In genomic region chr17:34645256-34645829, GRCm38 (mm10) we compare ENCODE assay signal across 8 mouse cellular contexts. TPM values are rescaled to one million over a fixed set of nuclear protein-coding genes. Genes with fewer than 3 reads are reported as not detected.
DNase-seq lines count a peak whose midpoint lies in the region; ATAC-seq and TF ChIP-seq lines count a peak whose summit lies in the region.

No protein-coding gene starts in this region.

- no peak for TF ChIP-seq CTCF in kidney, postnatal 0 days (IDR thresholded peaks at IDR 0.05; ENCODE audit: low read depth)

- H3K4me2 ChIP-seq in kidney, postnatal 0 days (ENCODE audit: low read length), result peak overlapping the region; percentile 77
- peak overlapping the region; percentile 69 for H3K4me2 ChIP-seq in hindbrain, embryonic 15.5 days
- H3K4me2 ChIP-seq in myocyte (ENCODE audit: low read depth), result peak overlapping the region; percentile 69

- no peak overlapping the region for H3ac ChIP-seq in myocyte (ENCODE audit: control insufficient read depth, insufficient read length)

- no peak for TF ChIP-seq POLR2A in myocyte (IDR thresholded peaks at IDR 0.05; ENCODE audit: insufficient read length, low read depth)

- no peaks in the 10 kb centered on the region for H3K27me3 ChIP-seq in kidney, postnatal 0 days (ENCODE audit: insufficient read depth, low read length)
- H3K27me3 ChIP-seq in hindbrain, embryonic 15.5 days, result no peaks in the 10 kb centered on the region
- no peaks in the 10 kb centered on the region for H3K27me3 ChIP-seq in myocyte (ENCODE audit: control insufficient read depth, insufficient read depth, insufficient read length)

- H3K4me1 ChIP-seq in kidney, postnatal 0 days (replicated peaks; ENCODE audit: insufficient read depth, low read length), result peaks cover 24% of the 10 kb centered on the region
- H3K4me1 ChIP-seq in brown adipose tissue, adult 24 weeks (ENCODE audit: control insufficient read depth, insufficient read depth, insufficient read length, low read length), result peaks cover 23% of the 10 kb centered on the region
- peaks cover 40% of the 10 kb centered on the region for H3K4me1 ChIP-seq in hindbrain, embryonic 15.5 days (replicated peaks)

- 56% methylated on average over 10 of the region's 10 CpGs for WGBS in kidney, postnatal 0 days
- 45% methylated on average over 10 of the region's 10 CpGs for WGBS in hindbrain, embryonic 15.5 days

- peaks cover 9% of the 10 kb centered on the region for H3K79me2 ChIP-seq in myocyte (ENCODE audit: control insufficient read depth, insufficient read depth)

- no peak for DNase-seq in kidney, postnatal 0 days (ENCODE audit: low spot score)
- DNase-seq in kidney, adult 11 months, result no peak
- DNase-seq in gastrocnemius, postnatal 10 days, result no peak
- no peak for DNase-seq in thymus, postnatal 14 days
- no peak for DNase-seq in urinary bladder, postnatal 14 days (ENCODE audit: low spot score)

- H3K9me3 ChIP-seq in kidney, postnatal 0 days (replicated peaks; ENCODE audit: low read length), result no peaks in the 10 kb centered on the region
- no peaks in the 10 kb centered on the region for H3K9me3 ChIP-seq in hindbrain, embryonic 15.5 days

- H3K9ac ChIP-seq in kidney, postnatal 0 days (ENCODE audit: low read depth, low read length), result peak overlapping the region; percentile 61
- H3K9ac ChIP-seq in hindbrain, embryonic 15.5 days, result peak overlapping the region; percentile 78

- H3K4me3 ChIP-seq in kidney, postnatal 0 days (replicated peaks; ENCODE audit: low read depth, low read length), result peak overlapping the region; percentile 51
- peak overlapping the region; percentile 73 for H3K4me3 ChIP-seq in brown adipose tissue, adult 24 weeks (ENCODE audit: insufficient read depth, low read depth, low read length)
- H3K4me3 ChIP-seq in hindbrain, embryonic 15.5 days, result peak overlapping the region; percentile 65
- H3K4me3 ChIP-seq in myocyte, result peak overlapping the region; percentile 28

- peak overlapping the region; percentile 79; the same call in 1 of the 2 replicates for H3K27ac ChIP-seq in kidney, postnatal 0 days
- peak overlapping the region; percentile 80 for H3K27ac ChIP-seq in brown adipose tissue, adult 24 weeks (replicated peaks; ENCODE audit: low read depth, low read length)
- peak overlapping the region; percentile 80; the same call in 1 of the 2 replicates for H3K27ac ChIP-seq in hindbrain, embryonic 15.5 days (replicated peaks)

- no peak for ATAC-seq in kidney, postnatal 0 days (replicated peaks; ENCODE audit: low FRiP score, low read depth)
- no peak for ATAC-seq in hindbrain, embryonic 15.5 days (ENCODE audit: low FRiP score, low read depth)

- H3K36me3 ChIP-seq in kidney, postnatal 0 days (ENCODE audit: insufficient read depth, low read length), result peaks cover 12% of the 10 kb centered on the region; the same call in 1 of the 2 replicates
- H3K36me3 ChIP-seq in hindbrain, embryonic 15.5 days, result peaks cover 16% of the 10 kb centered on the region
- H3K36me3 ChIP-seq in myocyte (ENCODE audit: control insufficient read depth, insufficient read depth), result no peaks in the 10 kb centered on the region

TF ChIP-seq in myocyte, 11 proteins besides CTCF, POLR2A, EP300 and RAD21:
- TF ChIP-seq MAX (IDR thresholded peaks at IDR 0.05; ENCODE audit: low read depth) (no peak), MYOD1 (IDR thresholded peaks at IDR 0.05; ENCODE audit: control insufficient read depth in 1 of 3, insufficient read length in 2 of 3, low read depth in 2 of 3) (no peak), TCF3 (IDR thresholded peaks at IDR 0.05; ENCODE audit: insufficient read length, low read depth) (no peak), REST (IDR thresholded peaks at IDR 0.05; ENCODE audit: insufficient read depth, insufficient read length) (no peak), CEBPB (IDR thresholded peaks at IDR 0.05; ENCODE audit: insufficient read depth, poor library complexity, severe bottlenecking) (no peak), MYOG (IDR thresholded peaks at IDR 0.05; ENCODE audit: control insufficient read depth in 1 of 3, insufficient read depth in 1 of 3, insufficient read length in 2 of 3, low read depth in 2 of 3) (no peak), USF1 (IDR thresholded peaks at IDR 0.05; ENCODE audit: low read depth) (no peak)

RNA-seq across cellular contexts. Expression of gene Fkbpl, which starts 0.8 kb away (rescaled TPM):
- 16.4 and 18.6 TPM in 2 replicates for polyA plus RNA-seq in kidney, postnatal 0 days (2015; fragmentation: Nextera tagmentation; extraction: Ambion mirVana)
- polyA plus RNA-seq in brown adipose tissue, adult 24 weeks (2012; ENCODE audit: insufficient read depth, insufficient read length, missing spikeins), result 11.1 and 26.4 TPM in 2 replicates
- polyA plus RNA-seq in hindbrain, embryonic 15.5 days (2015; fragmentation: Nextera tagmentation; extraction: Ambion mirVana), result 16.1 and 16.4 TPM in 2 replicates
- 13.5 TPM for polyA plus RNA-seq in myocyte (2012; fragmentation: generic; extraction: Trizol)
- 1 to 10 TPM; 4.5 to 4.7 TPM for total RNA-seq in gastrocnemius, postnatal 10 days (2021)

RNA-seq across cellular contexts. Expression of gene Atf6b, which starts 1.6 kb away (rescaled TPM):
- 62.0 and 65.8 TPM in 2 replicates for polyA plus RNA-seq in kidney, postnatal 0 days (2015; fragmentation: Nextera tagmentation; extraction: Ambion mirVana)
- 16.2 and 17.1 TPM in 2 replicates for polyA plus RNA-seq in brown adipose tissue, adult 24 weeks (2012; ENCODE audit: insufficient read depth, insufficient read length, missing spikeins)
- polyA plus RNA-seq in hindbrain, embryonic 15.5 days (2015; fragmentation: Nextera tagmentation; extraction: Ambion mirVana), result 108 and 120 TPM in 2 replicates
- 42.5 TPM for polyA plus RNA-seq in myocyte (2012; fragmentation: generic; extraction: Trizol)
- total RNA-seq in gastrocnemius, postnatal 10 days (2021), result 10 to 100 TPM; 12.7 to 14.4 TPM

RNA-seq across cellular contexts. Expression of gene Prrt1, which starts 16.0 kb away (rescaled TPM):
- 0.36 and 0.55 TPM in 2 replicates for polyA plus RNA-seq in kidney, postnatal 0 days (2015; fragmentation: Nextera tagmentation; extraction: Ambion mirVana)
- not detected in 2 replicates for polyA plus RNA-seq in brown adipose tissue, adult 24 weeks (2012; ENCODE audit: insufficient read depth, insufficient read length, missing spikeins)
- 6.8 and 9.8 TPM in 2 replicates for polyA plus RNA-seq in hindbrain, embryonic 15.5 days (2015; fragmentation: Nextera tagmentation; extraction: Ambion mirVana)
- not detected for polyA plus RNA-seq in myocyte (2012; fragmentation: generic; extraction: Trizol)
- total RNA-seq in gastrocnemius, postnatal 10 days (2021), result under 1 TPM; 0.61 to 0.63 TPM

RNA-seq across cellular contexts. Expression of gene Ppt2, which starts 17.0 kb away (rescaled TPM):
- 62.9 and 65.5 TPM in 2 replicates for polyA plus RNA-seq in kidney, postnatal 0 days (2015; fragmentation: Nextera tagmentation; extraction: Ambion mirVana)
- polyA plus RNA-seq in brown adipose tissue, adult 24 weeks (2012; ENCODE audit: insufficient read depth, insufficient read length, missing spikeins), result 30.2 and 32.3 TPM in 2 replicates
- 19.1 and 20.4 TPM in 2 replicates for polyA plus RNA-seq in hindbrain, embryonic 15.5 days (2015; fragmentation: Nextera tagmentation; extraction: Ambion mirVana)
- 21.9 TPM for polyA plus RNA-seq in myocyte (2012; fragmentation: generic; extraction: Trizol)
- 10 to 100 TPM; 32.6 to 33.7 TPM for total RNA-seq in gastrocnemius, postnatal 10 days (2021)

RNA-seq across cellular contexts. Expression of gene Tnxb, which starts 25.0 kb away (rescaled TPM):
- polyA plus RNA-seq in kidney, postnatal 0 days (2015; fragmentation: Nextera tagmentation; extraction: Ambion mirVana), result 0.19 and 0.26 TPM in 2 replicates
- 9.7 and 10.1 TPM in 2 replicates for polyA plus RNA-seq in brown adipose tissue, adult 24 weeks (2012; ENCODE audit: insufficient read depth, insufficient read length, missing spikeins)
- polyA plus RNA-seq in hindbrain, embryonic 15.5 days (2015; fragmentation: Nextera tagmentation; extraction: Ambion mirVana), result 0.27 and 0.31 TPM in 2 replicates
- polyA plus RNA-seq in myocyte (2012; fragmentation: generic; extraction: Trizol), result under 0.01 TPM
- total RNA-seq in gastrocnemius, postnatal 10 days (2021), result 100 to 1,000 TPM in 1 of 2 experiments, 10 to 100 TPM in 1; 90.2 to 123 TPM
